Mouse (Mus musculus): Measurements from ENCODE around the gene Gstm1. TPM values are rescaled to one million over a fixed set of nuclear protein-coding genes. Genes with fewer than 3 reads are reported as not detected.
A peak's percentile ranks its signal among the peaks of the same experiment; 100 is the strongest.
"Not testable (repeated sequence)": the region's sequence is repeated elsewhere in the genome, so short reads cannot be mapped to it uniquely, and the experiment has no call there.

Gene Gstm1
- polyA plus RNA-seq, 1 experiment from 2014 or later: 335 TPM

- Histone ChIP-seq H3K4me2 (replicated peaks) (no peak overlapping the region), H3K4me1 (replicated peaks) (peaks cover 14% of the 10 kb centered on the region; the same call in 1 of the 2 replicates), H3K4me3 (replicated peaks) (no peak overlapping the region), H3K9me3 (no peaks in the 10 kb centered on the region), H3K36me3 (no peaks in the 10 kb centered on the region), H3K27ac (no peak overlapping the region), H3K9ac (no peak overlapping the region), H3K27me3 (replicated peaks) (no peaks in the 10 kb centered on the region)
- no peak for ATAC-seq
- 70% methylated on average over 3 of the region's 3 CpGs for WGBS
These were observed 36.5 kb downstream of the Gstm1 start for GRCm38 (mm10) chr3:107981261-107981660.

GRCm38 (mm10) chr3:107977691-107978090, 40.1 kb downstream of the Gstm1 start:
- Histone ChIP-seq H3K36me3 (no peaks in the 10 kb centered on the region), H3K9ac (no peak overlapping the region), H3K9me3 (no peaks in the 10 kb centered on the region), H3K27me3 (replicated peaks) (no peaks in the 10 kb centered on the region), H3K4me1 (replicated peaks) (peaks cover 4% of the 10 kb centered on the region; the same call in 1 of the 2 replicates), H3K4me3 (replicated peaks) (no peak overlapping the region), H3K4me2 (replicated peaks) (no peak overlapping the region), H3K27ac (peak overlapping the region; percentile 48; the same call in 1 of the 2 replicates)
- ATAC-seq: peak; percentile 93
- WGBS: 59% methylated on average over 3 of the region's 3 CpGs

GRCm38 (mm10) chr3:107974237-107974636, 43.5 kb downstream of the Gstm1 start:
- Histone ChIP-seq H3K36me3 (no peaks in the 10 kb centered on the region), H3K9ac (no peak overlapping the region), H3K4me1 (replicated peaks) (0 out of 2 replicates have a peak, but pooled peaks cover 7% of the 10 kb centered on the region), H3K9me3 (no peaks in the 10 kb centered on the region), H3K27me3 (replicated peaks) (no peaks in the 10 kb centered on the region), H3K4me3 (replicated peaks) (no peak overlapping the region), H3K4me2 (replicated peaks) (no peak overlapping the region), H3K27ac (no peak overlapping the region)
- no peak for ATAC-seq
- 94% methylated on average over 1 of the region's 1 CpGs for WGBS

- H3K9me3 ChIP-seq: no peaks in the 10 kb centered on the region
- WGBS: 62% methylated on average over 3 of the region's 3 CpGs
- H3K27ac ChIP-seq: peak overlapping the region; percentile 33; the same call in 1 of the 2 replicates
- no peak overlapping the region for H3K9ac ChIP-seq
- no peak overlapping the region for H3K4me3 ChIP-seq (replicated peaks)
- no peaks in the 10 kb centered on the region for H3K27me3 ChIP-seq (replicated peaks)
- H3K4me1 ChIP-seq (replicated peaks): 0 out of 2 replicates have a peak, but pooled peaks cover 6% of the 10 kb centered on the region
- ATAC-seq: 0 out of 2 replicates have a peak, but pooled peaks have one; percentile 43
- H3K4me2 ChIP-seq (replicated peaks): no peak overlapping the region
- H3K36me3 ChIP-seq: no peaks in the 10 kb centered on the region
These were observed 45.7 kb downstream of the Gstm1 start for GRCm38 (mm10) chr3:107972070-107972469.

DNA sequence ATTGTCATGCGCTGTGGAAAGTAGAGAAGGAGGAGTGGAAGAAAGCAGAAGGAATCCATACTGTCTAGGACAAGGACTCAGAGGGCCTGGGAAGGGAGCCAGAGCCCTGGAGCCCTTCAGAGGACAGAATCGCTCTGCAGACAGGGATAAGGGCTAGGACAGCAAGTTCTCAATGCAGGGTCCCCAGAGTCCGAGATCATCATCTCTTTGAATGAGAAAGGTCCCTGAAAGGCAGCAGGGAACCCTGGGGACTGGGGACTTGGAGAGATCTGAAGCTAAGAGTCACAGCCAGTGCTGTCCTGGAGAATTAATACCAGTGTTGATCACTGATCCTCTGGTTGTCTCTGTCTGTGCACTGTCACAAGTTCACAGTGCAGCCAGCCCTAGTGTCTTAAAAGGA, 46.7 kb downstream of the Gstm1 start:
- not testable (repeated sequence) for H3K9ac ChIP-seq; H3K4me1 ChIP-seq (replicated peaks); H3K4me2 ChIP-seq (replicated peaks); H3K4me3 ChIP-seq (replicated peaks); ATAC-seq; H3K27ac ChIP-seq; H3K9me3 ChIP-seq; H3K27me3 ChIP-seq (replicated peaks); H3K36me3 ChIP-seq
- 62% methylated on average over 3 of the region's 3 CpGs for WGBS

DNA sequence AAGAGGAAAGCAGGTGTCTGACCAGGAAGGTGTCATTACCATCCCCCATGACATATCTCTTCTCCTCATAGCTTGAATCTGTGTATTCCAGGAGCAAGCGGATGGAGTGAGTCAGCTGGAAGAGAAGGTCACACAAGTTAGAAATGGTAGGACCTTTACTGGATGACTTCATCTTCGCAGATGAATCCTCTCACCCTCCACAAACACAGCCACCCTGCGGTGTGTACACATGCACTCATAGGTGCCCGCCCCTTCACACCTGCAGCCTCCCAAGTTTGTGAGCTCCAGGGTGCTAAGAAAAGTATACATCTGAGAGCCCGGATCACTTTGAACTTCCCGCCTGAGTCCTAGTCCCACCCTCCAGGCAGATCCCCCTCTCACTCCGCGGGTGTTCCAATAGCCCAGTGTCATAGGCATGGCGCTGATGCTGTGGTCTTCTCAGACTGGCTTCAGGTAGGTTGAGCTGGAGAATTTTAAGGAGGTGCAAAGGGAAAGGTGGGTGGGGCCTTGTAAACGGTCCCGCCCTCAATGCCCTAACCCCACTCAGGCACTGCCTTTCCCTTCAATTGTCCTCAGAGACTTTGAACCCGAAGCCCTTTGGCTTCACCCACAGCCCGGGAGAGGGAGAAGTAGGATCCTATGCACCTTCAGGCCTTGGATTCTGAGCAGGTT, 48.9 kb downstream of the Gstm1 start, which contains the start of gene Gstm3:
TSS of gene Gstm3 (minus strand) at position 560 of the 672 bp plus-strand sequence.
- H3K27me3 ChIP-seq (replicated peaks): no peaks in the 10 kb centered on the region
- peak within 1 kb of the TSS; percentile 45 for H3K4me2 ChIP-seq (replicated peaks)
- no peak within 1 kb of the TSS for H3K9ac ChIP-seq
- H3K27ac ChIP-seq: no peak within 1 kb of the TSS
- 0 out of 2 replicates have a peak within 1 kb of the TSS, but pooled peaks have one; percentile 11 for H3K4me3 ChIP-seq (replicated peaks)
- ATAC-seq: peak; percentile 84
- no peaks in the 10 kb centered on the region for H3K36me3 ChIP-seq
- H3K9me3 ChIP-seq: no peaks in the 10 kb centered on the region
- 0 out of 2 replicates have a peak, but pooled peaks cover 8% of the 10 kb centered on the region for H3K4me1 ChIP-seq (replicated peaks)
- WGBS: 37% methylated on average over 13 of the region's 13 CpGs

DNA sequence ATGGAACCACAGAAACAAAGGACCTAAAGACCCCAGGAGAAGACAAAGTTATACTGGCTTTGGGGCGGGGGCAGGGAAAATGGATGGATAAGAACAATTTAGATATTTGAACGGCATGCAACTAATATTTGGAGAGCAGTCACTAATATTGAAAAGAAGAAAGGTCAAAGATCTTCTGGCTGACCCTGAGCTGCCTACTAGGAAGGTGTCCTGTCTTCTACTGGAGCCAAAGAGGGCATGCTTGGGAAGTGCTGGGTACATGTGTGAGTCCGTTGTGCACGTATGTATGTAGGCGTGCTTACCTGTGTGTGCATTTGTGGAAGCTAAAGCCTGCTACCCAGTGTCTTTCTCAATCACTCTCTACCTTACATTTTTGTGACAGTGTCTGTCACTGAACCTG, 51.1 kb downstream of the Gstm1 start:
- H3K36me3 ChIP-seq: no peaks in the 10 kb centered on the region
- ATAC-seq: no peak
- 0 out of 2 replicates have a peak, but pooled peaks cover 6% of the 10 kb centered on the region for H3K4me1 ChIP-seq (replicated peaks)
- H3K9me3 ChIP-seq: no peaks in the 10 kb centered on the region
- H3K27me3 ChIP-seq (replicated peaks): no peaks in the 10 kb centered on the region
- no peak overlapping the region for H3K27ac ChIP-seq
- 96% methylated on average over 5 of the region's 5 CpGs for WGBS
- H3K9ac ChIP-seq: no peak overlapping the region
- no peak overlapping the region for H3K4me3 ChIP-seq (replicated peaks)
- no peak overlapping the region for H3K4me2 ChIP-seq (replicated peaks)

DNA sequence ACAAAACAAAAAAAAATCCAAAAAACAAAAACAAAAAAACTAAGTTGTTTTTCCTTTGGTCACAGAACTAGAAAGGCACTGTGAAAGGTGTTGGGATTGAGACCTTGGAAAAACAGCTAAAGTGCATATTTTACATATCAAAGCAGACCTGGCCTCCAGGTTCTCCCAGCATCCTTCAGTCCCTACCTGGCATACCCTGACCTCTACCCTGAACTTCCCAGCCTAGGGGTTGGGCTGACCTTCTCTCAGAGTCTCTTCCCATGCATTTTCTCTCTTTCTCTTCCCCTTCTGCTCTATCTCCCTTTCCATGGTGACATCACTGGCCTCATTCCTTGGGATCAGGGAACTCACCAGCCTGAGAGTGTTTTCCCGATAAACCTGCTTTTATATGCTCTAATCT, 52.2 kb downstream of the Gstm1 start:
- no peak overlapping the region for H3K4me2 ChIP-seq (replicated peaks)
- 0 out of 2 replicates have a peak, but pooled peaks cover 5% of the 10 kb centered on the region for H3K4me1 ChIP-seq (replicated peaks)
- no peaks in the 10 kb centered on the region for H3K9me3 ChIP-seq
- no peak overlapping the region for H3K4me3 ChIP-seq (replicated peaks)
- ATAC-seq: no peak
- WGBS: 50% methylated on average over 1 of the region's 1 CpGs
- no peaks in the 10 kb centered on the region for H3K27me3 ChIP-seq (replicated peaks)
- H3K27ac ChIP-seq: no peak overlapping the region
- no peak overlapping the region for H3K9ac ChIP-seq
- no peaks in the 10 kb centered on the region for H3K36me3 ChIP-seq

DNA sequence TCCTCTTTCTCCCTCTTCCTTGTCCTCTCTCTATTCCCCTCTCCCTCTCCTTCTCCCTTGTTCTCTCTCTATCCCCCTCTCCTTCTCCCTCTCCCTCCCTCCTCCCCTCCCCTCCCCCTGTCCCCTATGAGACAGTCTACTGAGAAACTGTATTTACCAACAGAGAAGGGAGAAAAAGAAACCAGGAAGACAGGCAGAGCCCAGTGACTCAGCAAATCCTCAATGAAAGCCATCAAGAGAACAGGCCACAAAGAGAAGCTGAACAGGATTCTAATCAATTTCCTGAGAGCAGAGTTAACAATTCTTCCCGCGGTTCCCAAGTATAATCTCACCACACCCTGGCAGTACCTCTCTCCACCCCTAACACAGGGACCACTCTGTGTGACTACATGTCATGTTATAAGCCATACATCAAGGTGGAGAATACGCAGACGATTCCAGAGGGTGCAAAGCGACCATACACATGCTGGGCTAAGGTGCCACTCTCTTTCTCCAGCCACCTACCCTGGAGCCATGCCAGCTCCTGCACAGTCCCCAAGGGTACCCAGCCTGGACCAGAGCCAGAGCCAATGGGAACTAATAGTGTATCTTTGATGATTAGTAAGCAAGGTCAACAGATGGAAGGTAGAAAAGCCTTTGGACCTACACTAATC, 53.0 kb downstream of the Gstm1 start:
- H3K9me3 ChIP-seq: no peaks in the 10 kb centered on the region
- no peak overlapping the region for H3K4me3 ChIP-seq (replicated peaks)
- H3K27ac ChIP-seq: peak overlapping the region; percentile 67
- peak; percentile 55 for ATAC-seq
- H3K36me3 ChIP-seq: no peaks in the 10 kb centered on the region
- 0 out of 2 replicates have a peak, but pooled peaks cover 5% of the 10 kb centered on the region for H3K4me1 ChIP-seq (replicated peaks)
- 50% methylated on average over 5 of the region's 5 CpGs for WGBS
- no peaks in the 10 kb centered on the region for H3K27me3 ChIP-seq (replicated peaks)
- H3K4me2 ChIP-seq (replicated peaks): no peak overlapping the region
- no peak overlapping the region for H3K9ac ChIP-seq

DNA sequence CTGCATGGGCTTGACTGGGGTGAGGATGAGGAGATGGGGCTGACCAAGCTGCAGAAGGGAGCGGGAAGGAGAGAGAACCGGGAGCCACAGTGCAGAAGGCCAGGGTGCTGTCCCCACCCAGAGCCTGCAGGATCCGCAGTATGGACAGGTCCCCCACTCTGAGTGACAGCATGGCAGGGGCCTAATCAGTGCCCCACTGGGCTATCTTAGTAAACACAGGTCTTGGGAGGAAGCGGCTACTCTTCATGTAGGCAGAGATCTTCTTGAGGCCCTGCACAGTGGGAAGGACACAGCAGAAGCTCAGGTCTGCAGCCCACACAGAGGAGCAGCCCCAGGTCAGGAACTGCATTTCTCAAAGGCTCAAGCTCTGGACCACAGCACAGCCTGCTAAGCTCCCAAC, 53.7 kb downstream of the Gstm1 start:
- Histone ChIP-seq H3K4me1 (replicated peaks) (0 out of 2 replicates have a peak, but pooled peaks cover 5% of the 10 kb centered on the region), H3K27ac (0 out of 2 replicates have a peak overlapping the region, but pooled peaks have one; percentile 17), H3K4me3 (replicated peaks) (no peak overlapping the region), H3K36me3 (no peaks in the 10 kb centered on the region), H3K9me3 (no peaks in the 10 kb centered on the region), H3K9ac (no peak overlapping the region), H3K27me3 (replicated peaks) (no peaks in the 10 kb centered on the region), H3K4me2 (replicated peaks) (no peak overlapping the region)
- ATAC-seq: no peak
- WGBS: 82% methylated on average over 4 of the region's 4 CpGs

Data from intestine, embryonic 15.5 days (tissue).